Mouse (Mus musculus) kidney, postnatal 4 days (tissue): ENCODE results near the gene Nsun2.
"Not testable (repeated sequence)": the region's sequence is repeated elsewhere in the genome, so short reads cannot be mapped to it uniquely, and the experiment has no call there.

Source experiments
- DNase-seq, 2 experiments: peaks; one replicate each; pipeline ENCODE4 v3.0.0; 2021; ENCODE audit warnings: mixed read lengths in 2 of 2

Gene Nsun2

DNA sequence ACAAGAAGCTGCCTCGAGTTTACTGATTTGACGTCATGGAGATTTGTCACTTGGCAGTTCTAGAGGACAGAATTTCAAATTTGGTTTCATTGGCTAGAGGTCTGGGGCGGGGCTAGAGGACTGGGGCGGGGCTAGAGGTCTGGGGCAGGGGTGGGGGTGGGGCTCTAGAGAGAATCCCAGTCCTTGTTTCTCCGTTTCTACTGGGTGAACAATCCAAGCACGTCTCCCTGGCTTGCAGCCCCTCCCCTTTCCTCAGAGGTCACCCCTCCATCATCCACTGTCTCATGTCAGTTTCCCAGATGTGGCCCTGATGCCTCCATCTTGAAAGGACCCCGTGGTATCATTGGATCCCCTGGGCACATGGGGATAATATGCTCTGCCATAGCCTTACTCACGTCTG is 21.5 kb downstream of the Nsun2 start:
- no peak for DNase-seq

GRCm38 (mm10) chr13:69555957-69556482 is 22.5 kb downstream of the Nsun2 start:
- no peak for DNase-seq

DNA sequence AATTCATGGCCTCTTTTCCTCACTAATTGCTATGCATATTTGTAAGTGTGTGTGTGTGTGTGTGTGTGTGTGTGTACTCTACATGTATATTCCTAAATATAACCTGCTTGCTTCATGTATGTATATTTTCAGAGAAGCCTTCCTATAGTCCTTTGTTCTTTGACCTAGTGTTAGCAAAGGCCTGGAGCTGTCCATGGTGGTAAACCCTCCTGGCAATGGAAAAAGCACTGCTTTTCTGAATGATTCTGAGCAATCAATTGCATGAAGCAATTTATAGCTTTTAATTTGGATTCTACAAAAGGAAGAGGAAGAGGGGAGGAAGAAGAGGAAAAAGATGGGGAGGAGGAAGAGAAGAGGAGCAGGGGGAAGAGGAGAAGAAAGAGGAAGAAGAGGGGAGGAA is 23.2 kb downstream of the Nsun2 start:
- peak in 1 of 2 experiments; percentile 35 for DNase-seq

DNA sequence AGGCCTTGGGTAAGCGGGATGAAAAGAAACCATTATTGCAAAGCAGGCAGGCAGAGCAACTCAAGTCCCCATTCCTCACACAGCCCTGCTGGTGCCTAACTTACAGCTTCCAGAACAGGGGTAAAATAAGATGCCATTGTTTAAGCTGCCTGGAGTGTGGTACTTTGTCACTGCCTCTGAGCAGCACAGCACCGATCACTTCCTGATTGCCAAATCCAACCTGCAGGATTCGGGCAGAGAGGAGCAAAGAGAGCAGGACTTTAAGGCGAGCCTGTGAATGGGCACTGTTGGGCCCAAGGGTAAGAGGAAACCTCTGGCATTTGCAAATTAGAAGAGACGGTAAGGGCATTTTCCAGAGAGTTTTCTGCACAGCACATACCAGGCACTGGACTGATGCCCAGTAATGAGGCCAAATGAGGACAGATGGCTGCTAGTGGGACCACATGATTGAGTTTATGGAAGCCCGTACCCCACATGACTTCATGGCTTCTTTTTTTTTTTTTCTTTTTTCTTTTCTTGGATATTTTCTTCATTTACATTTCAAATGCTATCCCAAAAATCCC is 24.6 kb downstream of the Nsun2 start:
- no peak for DNase-seq

- DNase-seq, result no peak
Observed at GRCm38 (mm10) chr13:69559291-69559961, 25.9 kb downstream of the Nsun2 start.

DNA sequence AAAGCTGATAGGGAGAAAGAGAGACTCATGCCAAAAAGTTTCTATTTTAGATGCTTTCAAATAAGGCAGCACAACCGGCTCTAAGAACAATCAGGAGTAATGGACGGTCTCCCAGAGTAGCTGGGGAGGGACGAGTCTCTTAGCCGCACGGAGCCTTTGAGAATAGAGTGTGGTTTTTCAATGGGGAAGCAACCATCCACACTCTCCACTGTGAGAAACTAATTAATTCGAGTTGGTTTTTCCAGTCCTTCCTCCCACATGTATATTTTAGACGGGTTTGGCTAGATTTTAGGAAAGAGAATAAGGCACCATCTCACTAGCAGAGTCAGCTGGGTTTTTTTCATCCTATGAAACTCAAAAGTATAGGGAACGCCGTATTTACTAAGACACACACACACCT is 28.5 kb downstream of the Nsun2 start:
- no peak for DNase-seq

GRCm38 (mm10) chr13:69562654-69563574 is 29.4 kb downstream of the Nsun2 start:
- no peak for DNase-seq

DNA sequence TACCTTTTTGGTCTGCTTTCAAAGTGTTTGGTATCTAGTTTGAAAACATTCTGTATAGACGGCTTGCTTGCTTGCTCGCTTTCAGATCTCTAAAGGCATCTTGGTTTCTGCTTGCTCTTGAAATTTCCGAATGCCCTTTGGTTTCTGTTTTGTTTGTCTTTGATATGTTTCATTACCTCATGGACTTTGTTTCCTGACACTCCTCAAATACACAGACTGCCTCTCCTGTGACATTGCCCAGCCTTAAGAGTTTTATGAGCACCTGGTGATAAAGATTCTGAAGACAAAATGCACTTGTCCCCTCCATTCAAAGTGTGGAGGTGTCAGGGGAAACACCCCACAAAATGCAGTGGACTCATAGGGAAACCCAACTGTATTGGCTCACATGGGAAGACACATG is 30.4 kb downstream of the Nsun2 start:
- DNase-seq, result no peak

GRCm38 (mm10) chr13:69564573-69564972 is 31.0 kb downstream of the Nsun2 start:
- DNase-seq, result no peak

DNA sequence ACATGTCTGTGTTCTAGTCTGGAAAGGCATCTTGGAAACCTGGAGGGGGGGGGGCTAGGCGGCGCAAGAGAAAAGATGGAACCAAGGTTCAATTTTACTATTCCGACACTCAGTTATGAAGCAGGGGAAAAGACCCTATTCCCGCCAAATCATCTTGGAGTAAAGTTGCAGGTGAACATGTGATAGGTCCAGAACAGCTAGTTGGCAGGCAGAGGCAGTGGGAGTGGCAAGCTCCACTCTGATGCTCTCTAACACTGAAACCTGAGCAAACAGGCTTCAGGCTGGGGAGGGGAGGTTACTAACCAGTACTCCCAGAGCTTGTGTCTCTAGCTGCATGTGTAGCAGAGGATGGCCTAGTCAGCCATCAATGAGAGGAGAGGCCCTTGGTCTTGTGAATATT is 31.9 kb downstream of the Nsun2 start:
- not testable (repeated sequence) for DNase-seq

DNA sequence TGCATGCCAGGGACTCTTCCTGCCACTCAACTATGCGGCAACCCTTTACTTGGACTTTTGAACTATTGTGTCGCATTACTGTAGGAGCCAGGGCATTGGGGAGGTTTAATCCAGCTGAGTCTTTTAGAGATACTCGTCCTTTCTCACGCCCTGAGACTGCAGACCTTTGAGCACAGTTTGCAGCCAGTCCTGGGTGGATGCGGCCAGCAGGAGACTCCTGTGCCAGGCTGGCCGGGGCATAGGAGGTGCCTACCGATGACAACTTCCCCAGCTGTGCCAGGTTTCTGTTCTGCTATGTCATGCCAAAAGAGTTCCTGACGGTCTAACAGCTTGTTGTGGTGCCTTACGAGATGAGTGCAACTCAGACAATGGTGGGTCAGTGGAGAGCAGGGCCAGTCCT is 35.7 kb downstream of the Nsun2 start:
- DNase-seq, result no peak

GRCm38 (mm10) chr13:69572594-69572993 is 39.0 kb downstream of the Nsun2 start:
- no peak for DNase-seq

GRCm38 (mm10) chr13:69576676-69577075 is 43.1 kb downstream of the Nsun2 start:
- DNase-seq, result peak; percentile 22 to 31

DNA sequence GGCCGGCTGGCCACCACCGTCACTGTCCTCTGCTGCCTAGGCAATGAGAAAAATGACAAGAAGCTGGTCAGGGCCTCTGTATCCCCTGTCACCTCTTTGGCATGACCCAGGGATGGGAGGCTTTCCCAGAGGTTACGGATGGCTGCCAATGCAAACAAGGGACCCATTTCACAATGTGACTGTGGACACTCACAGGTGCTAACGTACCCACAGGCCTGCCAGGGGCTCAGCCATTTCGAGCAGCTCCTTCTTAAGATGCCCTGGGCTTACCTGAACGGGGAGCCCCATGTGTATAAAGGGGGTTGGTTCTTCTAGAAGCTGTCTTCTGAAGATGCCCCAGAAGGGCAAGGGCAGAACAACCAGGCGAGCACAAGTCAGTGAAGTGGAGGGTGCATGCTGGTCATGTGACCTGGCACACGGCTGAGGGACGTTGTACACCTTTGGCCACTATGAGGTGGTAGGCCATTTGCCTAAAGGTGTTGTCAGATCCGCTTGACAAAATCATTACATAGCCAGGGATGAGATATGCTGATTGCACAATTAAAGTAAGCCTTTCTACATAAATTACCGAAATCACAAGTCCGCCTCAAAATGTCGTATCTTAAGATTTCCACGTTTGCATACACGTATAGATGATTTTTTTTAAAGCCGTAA is 43.8 kb downstream of the Nsun2 start:
- no peak for DNase-seq

- no peak for DNase-seq
Observed at GRCm38 (mm10) chr13:69582411-69582810, 48.9 kb downstream of the Nsun2 start.

DNA sequence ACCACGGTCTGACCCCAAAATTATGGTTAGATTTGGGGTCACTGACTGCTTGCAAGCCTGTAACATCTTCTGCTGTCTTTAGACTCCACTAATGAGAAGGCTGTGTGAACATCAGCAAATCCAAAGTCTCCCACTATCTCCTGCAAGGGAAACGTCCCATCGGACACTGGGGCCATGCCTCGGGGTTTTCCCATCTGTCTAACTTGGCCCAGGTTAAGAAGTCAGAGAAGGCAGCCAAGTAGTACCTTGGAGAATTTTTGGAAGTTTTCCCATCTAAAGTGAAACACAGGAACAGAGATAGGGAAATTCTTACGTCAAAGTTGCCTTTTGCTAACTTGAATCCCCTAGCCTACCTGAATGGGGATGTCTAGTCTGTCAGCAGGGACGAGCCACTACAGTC is 50.0 kb downstream of the Nsun2 start:
- DNase-seq, result no peak

GRCm38 (mm10) chr13:69585828-69586227 is 52.3 kb downstream of the Nsun2 start:
- peak in 1 of 2 experiments; percentile 28 for DNase-seq

- DNase-seq, result no peak
Observed at GRCm38 (mm10) chr13:69586337-69586736, 52.8 kb downstream of the Nsun2 start.

DNA sequence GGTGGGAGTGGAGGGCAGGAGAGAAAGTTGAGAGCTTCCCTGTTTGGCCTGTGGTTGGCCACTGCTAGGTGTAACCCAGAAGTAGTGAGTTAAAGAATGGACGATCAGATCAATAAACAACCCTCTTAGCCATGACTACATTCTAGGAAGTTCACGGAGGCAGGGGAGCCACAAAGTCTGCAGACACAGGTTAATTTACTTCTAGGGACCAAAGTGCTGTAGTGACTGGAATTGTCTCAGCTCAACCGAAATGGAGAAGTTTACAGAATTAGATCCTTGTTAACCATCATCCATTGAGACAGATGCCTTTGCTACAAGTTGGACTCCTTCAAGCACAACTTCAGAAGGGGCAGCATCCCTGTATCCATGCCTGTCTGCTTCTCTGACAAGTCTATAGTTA is 54.3 kb downstream of the Nsun2 start:
- no peak for DNase-seq

- DNase-seq, result no peak
Observed at GRCm38 (mm10) chr13:69588263-69588662, 54.7 kb downstream of the Nsun2 start.

DNA sequence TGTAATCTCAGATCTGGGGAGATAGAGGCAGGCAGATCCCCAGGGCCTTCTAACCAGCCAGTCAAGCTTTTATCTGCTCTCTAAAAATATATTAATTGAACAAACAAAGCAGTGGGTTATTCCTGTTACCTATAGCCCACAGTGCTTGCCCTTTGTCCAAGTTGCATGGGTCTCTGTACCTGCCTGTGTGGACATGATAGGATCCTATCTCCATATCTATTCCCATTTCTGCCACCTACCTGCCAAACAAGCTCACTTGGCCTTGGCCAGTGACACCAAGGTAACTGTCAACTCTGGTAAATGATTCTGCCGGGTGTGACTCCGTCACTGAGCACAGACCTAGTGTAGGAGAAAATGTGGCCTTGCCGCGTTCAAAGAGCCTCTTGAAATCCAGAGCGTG is 57.8 kb downstream of the Nsun2 start:
- DNase-seq, result no peak

- DNase-seq, result no peak
Observed at GRCm38 (mm10) chr13:69592226-69592625, 58.7 kb downstream of the Nsun2 start.

- DNase-seq, result peak; percentile 21 to 46
Observed at GRCm38 (mm10) chr13:69593453-69593852, 59.9 kb downstream of the Nsun2 start.
